Mouse (Mus musculus): ENCODE data around the gene BC035947. TPM values are rescaled to one million over a fixed set of nuclear protein-coding genes. Genes with fewer than 3 reads are reported as not detected.

BC035947 gene
- polyA plus RNA-seq, 1 experiment from 2014 or later: not detected

- Histone ChIP-seq H3K4me2 (peak within 1 kb of the TSS; percentile 74), H3K27me3 (replicated peaks) (0 out of 2 replicates have a peak, but pooled peaks cover 6% of the 10 kb centered on the region), H3K4me3 (peak within 1 kb of the TSS; percentile 95), H3K9ac (peak within 1 kb of the TSS; percentile 86), H3K4me1 (peaks cover 44% of the 10 kb centered on the region), H3K27ac (peak within 1 kb of the TSS; percentile 83), H3K36me3 (peaks cover 18% of the 10 kb centered on the region), H3K9me3 (replicated peaks) (no peaks in the 10 kb centered on the region)
- under 1% methylated on average over 31 of the region's 31 CpGs for WGBS (ENCODE audit: insufficient replicate concordance)
- ATAC-seq: peak; percentile 96
Observed at GRCm38 (mm10) chr1:78488752-78489492, 23.0 kb downstream of the BC035947 start, which contains the start of gene Farsb. TSS of gene Farsb (minus strand) at chr1:78488897.

- Histone ChIP-seq H3K27me3 (replicated peaks) (0 out of 2 replicates have a peak, but pooled peaks cover 6% of the 10 kb centered on the region), H3K36me3 (peaks cover 23% of the 10 kb centered on the region), H3K9me3 (replicated peaks) (no peaks in the 10 kb centered on the region), H3K4me3 (peak overlapping the region; percentile 95), H3K9ac (peak overlapping the region; percentile 86), H3K27ac (peak overlapping the region; percentile 83), H3K4me2 (peak overlapping the region; percentile 74), H3K4me1 (peaks cover 50% of the 10 kb centered on the region)
- 0% methylated on average over 28 of the region's 28 CpGs for WGBS (ENCODE audit: insufficient replicate concordance)
- no peak; the same call in 1 of the 2 replicates for ATAC-seq
Observed at GRCm38 (mm10) chr1:78488427-78488751, 23.6 kb downstream of the BC035947 start.

- Histone ChIP-seq H3K4me3 (no peak overlapping the region), H3K27ac (no peak overlapping the region), H3K4me1 (peaks cover 54% of the 10 kb centered on the region), H3K4me2 (no peak overlapping the region), H3K9ac (no peak overlapping the region), H3K36me3 (peaks cover 53% of the 10 kb centered on the region), H3K27me3 (replicated peaks) (no peaks in the 10 kb centered on the region), H3K9me3 (replicated peaks) (no peaks in the 10 kb centered on the region)
- 59% methylated on average over 2 of the region's 2 CpGs for WGBS (ENCODE audit: insufficient replicate concordance)
- no peak for ATAC-seq
Observed at GRCm38 (mm10) chr1:78484361-78484760, 27.6 kb downstream of the BC035947 start.

- Histone ChIP-seq H3K9ac (no peak overlapping the region), H3K9me3 (replicated peaks) (no peaks in the 10 kb centered on the region), H3K36me3 (peaks cover 62% of the 10 kb centered on the region), H3K27me3 (replicated peaks) (no peaks in the 10 kb centered on the region), H3K27ac (no peak overlapping the region), H3K4me3 (no peak overlapping the region), H3K4me2 (no peak overlapping the region), H3K4me1 (peaks cover 53% of the 10 kb centered on the region)
- WGBS (ENCODE audit: insufficient replicate concordance): 87% methylated on average over 3 of the region's 3 CpGs
- no peak for ATAC-seq
Observed at GRCm38 (mm10) chr1:78483430-78483829, 28.5 kb downstream of the BC035947 start.

GRCm38 (mm10) chr1:78472441-78472840 lies 39.5 kb downstream of the BC035947 start:
- ATAC-seq: no peak
- Histone ChIP-seq H3K27ac (no peak overlapping the region), H3K27me3 (replicated peaks) (no peaks in the 10 kb centered on the region), H3K9me3 (replicated peaks) (no peaks in the 10 kb centered on the region), H3K36me3 (peaks cover 92% of the 10 kb centered on the region), H3K4me3 (no peak overlapping the region), H3K4me1 (no peaks in the 10 kb centered on the region), H3K4me2 (no peak overlapping the region), H3K9ac (no peak overlapping the region)
- 73% methylated on average over 5 of the region's 5 CpGs for WGBS (ENCODE audit: insufficient replicate concordance)

- WGBS (ENCODE audit: insufficient replicate concordance): 53% methylated on average over 7 of the region's 7 CpGs
- H3K36me3 ChIP-seq: peaks cover 95% of the 10 kb centered on the region
- H3K27me3 ChIP-seq (replicated peaks): no peaks in the 10 kb centered on the region
- no peaks in the 10 kb centered on the region for H3K9me3 ChIP-seq (replicated peaks)
- H3K9ac ChIP-seq: no peak overlapping the region
- H3K4me3 ChIP-seq: no peak overlapping the region
- no peaks in the 10 kb centered on the region for H3K4me1 ChIP-seq
- no peak overlapping the region for H3K27ac ChIP-seq
- H3K4me2 ChIP-seq: no peak overlapping the region
- ATAC-seq: no peak
Observed at GRCm38 (mm10) chr1:78454659-78455058, 57.3 kb downstream of the BC035947 start.

- H3K9ac ChIP-seq: no peak overlapping the region
- H3K27me3 ChIP-seq (replicated peaks): no peaks in the 10 kb centered on the region
- H3K36me3 ChIP-seq: peaks cover 89% of the 10 kb centered on the region
- no peak overlapping the region for H3K4me2 ChIP-seq
- WGBS (ENCODE audit: insufficient replicate concordance): 86% methylated on average over 8 of the region's 8 CpGs
- no peak for ATAC-seq
- H3K27ac ChIP-seq: no peak overlapping the region
- H3K4me3 ChIP-seq: no peak overlapping the region
- no peaks in the 10 kb centered on the region for H3K4me1 ChIP-seq
- H3K9me3 ChIP-seq (replicated peaks): no peaks in the 10 kb centered on the region
Observed at GRCm38 (mm10) chr1:78453886-78454285, 58.1 kb downstream of the BC035947 start.

GRCm38 (mm10) chr1:78452544-78452943 lies 59.4 kb downstream of the BC035947 start:
- WGBS (ENCODE audit: insufficient replicate concordance): 85% methylated on average over 6 of the region's 6 CpGs
- Histone ChIP-seq H3K9ac (no peak overlapping the region), H3K27me3 (replicated peaks) (no peaks in the 10 kb centered on the region), H3K4me2 (no peak overlapping the region), H3K4me1 (no peaks in the 10 kb centered on the region), H3K36me3 (peaks cover 89% of the 10 kb centered on the region), H3K4me3 (no peak overlapping the region), H3K9me3 (replicated peaks) (no peaks in the 10 kb centered on the region), H3K27ac (no peak overlapping the region)
- no peak for ATAC-seq

GRCm38 (mm10) chr1:78451070-78451854 lies 60.7 kb downstream of the BC035947 start:
- H3K27me3 ChIP-seq (replicated peaks): no peaks in the 10 kb centered on the region
- no peaks in the 10 kb centered on the region for H3K4me1 ChIP-seq
- H3K9me3 ChIP-seq (replicated peaks): no peaks in the 10 kb centered on the region
- no peak overlapping the region for H3K27ac ChIP-seq
- H3K36me3 ChIP-seq: peaks cover 89% of the 10 kb centered on the region
- ATAC-seq: no peak
- no peak overlapping the region for H3K9ac ChIP-seq
- WGBS (ENCODE audit: insufficient replicate concordance): 79% methylated on average over 12 of the region's 12 CpGs
- H3K4me3 ChIP-seq: no peak overlapping the region
- no peak overlapping the region for H3K4me2 ChIP-seq

GRCm38 (mm10) chr1:78448091-78448490 lies 63.9 kb downstream of the BC035947 start:
- H3K9ac ChIP-seq: no peak overlapping the region
- H3K4me1 ChIP-seq: no peaks in the 10 kb centered on the region
- H3K27ac ChIP-seq: no peak overlapping the region
- H3K4me2 ChIP-seq: no peak overlapping the region
- ATAC-seq: no peak
- peaks cover 89% of the 10 kb centered on the region for H3K36me3 ChIP-seq
- H3K27me3 ChIP-seq (replicated peaks): no peaks in the 10 kb centered on the region
- no peak overlapping the region for H3K4me3 ChIP-seq
- WGBS (ENCODE audit: insufficient replicate concordance): 78% methylated on average over 1 of the region's 1 CpGs
- H3K9me3 ChIP-seq (replicated peaks): no peaks in the 10 kb centered on the region

All from liver, embryonic 12.5 days (tissue).